Mouse (Mus musculus) neural tube, postnatal 0 days (tissue): ENCODE measurements around the gene Hoxc8. TPM values are rescaled to one million over a fixed set of nuclear protein-coding genes. Genes with fewer than 3 reads are reported as not detected.

ENCODE experiments used
- microRNA counts: library from miRNA; unstranded; fragments of <30 nt; microRNA quantifications from one replicate; lab custom pipeline; 2015
- microRNA-seq: library from miRNA; unstranded; fragments of <30 nt; microRNA quantifications from one replicate; pipeline ENCODE4, GENCODE M21; 2016
- polyA plus RNA-seq: library from polyadenylated mRNA; unstranded; fragments of >200 nt; fragmentation: Nextera tagmentation; extraction: Ambion mirVana; gene quantifications from 2 replicates; pipeline ENCODE4 v1.2.1, GENCODE M21; 2015

Gene Hoxc8
- 27.7 and 63.8 TPM in 2 replicates for polyA plus RNA-seq

GRCm38 (mm10) chr15:102990461-102991397 lies at the start of gene Hoxc8:
Hoxc8 (plus strand) TSS chr15:102990607.

GRCm38 (mm10) chr15:102954192-102955006 lies 36.0 kb upstream of the Hoxc8 start, which contains the start of gene Hoxc11:
Hoxc11 (plus strand) TSS chr15:102954427.

GRCm38 (mm10) chr15:102966776-102967311 lies 23.6 kb upstream of the Hoxc8 start, which contains the start of gene Hoxc10:
Hoxc10 (plus strand) TSS chr15:102966796.

GRCm38 (mm10) chr15:102967312-102967510 lies 23.2 kb upstream of the Hoxc8 start, which contains the start of gene Hoxc5:
Hoxc5 (plus strand) TSS chr15:102967443.

GRCm38 (mm10) chr15:102976171-102976570 lies 14.2 kb upstream of the Hoxc8 start, which contains the start of gene Hoxc9:
Hoxc9 (plus strand) TSS chr15:102976439.

GRCm38 (mm10) chr15:102997939-102998355 lies 7.5 kb downstream of the Hoxc8 start, which contains the start of gene Hoxc6:
Hoxc6 (plus strand) TSS chr15:102998257.

GRCm38 (mm10) chr15:103018636-103019035 lies 28.2 kb downstream of the Hoxc8 start, which contains the start of gene Hoxc4:
Hoxc4 (plus strand) TSS chr15:103018934.

MicroRNAs within 50 kb of the gene (microRNA counts, 519-probe panel; counts per million panel counts)
- microRNA mmu-miR-615-3p (lab: Ali Mortazavi, UCI) (3,343 counts per million, percentile 21 among the panel's probes with 10 or more counts), microRNA mmu-miR-615-5p (lab: Ali Mortazavi, UCI) (40.5 counts per million)

Small RNAs within 50 kb of the gene (microRNA-seq; reads per million reads assigned to microRNA genes)
- gene Mir196a-2 (1,169 reads per million, percentile 76 among the genes with 10 or more reads in this experiment), gene Mir615 (4,961 reads per million, percentile 91 among the genes with 10 or more reads in this experiment)

Other genes starting within 250 kb of the Hoxc8 start
- 0.18 and 3.5 TPM in 2 replicates for gene Hoxc13, start 69.5 kb upstream of the Hoxc8 start, polyA plus RNA-seq
- gene Hoxc12, start 53.9 kb upstream of the Hoxc8 start, polyA plus RNA-seq = 4.4 and 20.1 TPM in 2 replicates
- gene Hoxc11, start 36.2 kb upstream of the Hoxc8 start, polyA plus RNA-seq = 2.2 and 6.3 TPM in 2 replicates
- gene Hoxc10, start 23.8 kb upstream of the Hoxc8 start, polyA plus RNA-seq = 50.8 and 93.8 TPM in 2 replicates
- 2.0 and 9.5 TPM in 2 replicates for gene Hoxc5, start 23.2 kb upstream of the Hoxc8 start, polyA plus RNA-seq
- gene Hoxc9, start 14.2 kb upstream of the Hoxc8 start, polyA plus RNA-seq = 25.1 and 28.0 TPM in 2 replicates
- gene Hoxc6, start 7.7 kb downstream of the Hoxc8 start, polyA plus RNA-seq = 12.5 and 22.4 TPM in 2 replicates
- 10.9 and 19.8 TPM in 2 replicates for gene Hoxc4, start 28.3 kb downstream of the Hoxc8 start, polyA plus RNA-seq
- gene Smug1, start 176.5 kb downstream of the Hoxc8 start, polyA plus RNA-seq = 9.8 and 10.9 TPM in 2 replicates
- 78.9 and 85.6 TPM in 2 replicates for gene Cbx5, start 249.2 kb downstream of the Hoxc8 start, polyA plus RNA-seq
- gene Hnrnpa1, start 249.8 kb downstream of the Hoxc8 start, polyA plus RNA-seq = 397 and 427 TPM in 2 replicates